Mouse (Mus musculus) ES-Bruce4 (cell line): ENCODE measurements around the gene Mrpl54. TPM values are rescaled to one million over a fixed set of nuclear protein-coding genes. Genes with fewer than 3 reads are reported as not detected.

Experiments
- H3K27ac ChIP-seq: 2 replicates; pipeline ENCODE4 v1.5.1; 2012; ENCODE audit warnings: low read length, inconsistent platforms; ENCODE audit not compliant: insufficient read depth
- H3K27me3 ChIP-seq: 2 replicates; pipeline ENCODE4 v1.6.1; 2012; ENCODE audit warnings: mild to moderate bottlenecking, low read length, inconsistent platforms; ENCODE audit not compliant: control insufficient read depth, poor library complexity, insufficient read depth, severe bottlenecking
- H3K36me3 ChIP-seq: 2 replicates; pipeline ENCODE4 v1.6.1; 2012; ENCODE audit warnings: inconsistent platforms, mild to moderate bottlenecking, low read length, moderate library complexity; ENCODE audit not compliant: control insufficient read depth, poor library complexity, insufficient read depth, severe bottlenecking
- H3K4me1 ChIP-seq: one replicate; pipeline ENCODE4 v1.8.1; 2011; ENCODE audit warnings: low read length; ENCODE audit not compliant: control insufficient read depth, insufficient read depth
- H3K4me3 ChIP-seq: 2 replicates; pipeline ENCODE4 v1.5.1; 2011; ENCODE audit warnings: low read depth, mild to moderate bottlenecking, low read length
- H3K9ac ChIP-seq: 2 replicates; pipeline ENCODE4 v1.6.1; 2012; ENCODE audit warnings: low read depth, mild to moderate bottlenecking, inconsistent platforms; ENCODE audit not compliant: poor library complexity, severe bottlenecking
- H3K9me3 ChIP-seq: replicated peaks from 2 replicates; pipeline ENCODE4 v1.6.1; 2012; ENCODE audit warnings: mild to moderate bottlenecking, low read length, inconsistent platforms; ENCODE audit not compliant: control insufficient read depth, poor library complexity, insufficient read depth, severe bottlenecking
- CTCF ChIP-seq: IDR thresholded peaks from one replicate; pipeline ENCODE4 v1.8.1; 2011; ENCODE audit warnings: low read depth, low read length
- EP300 ChIP-seq: IDR thresholded peaks from 2 replicates; pipeline ENCODE4 v1.6.1; 2011; ENCODE audit warnings: low read depth, low read length; ENCODE audit not compliant: insufficient read depth
- POLR2A ChIP-seq: IDR thresholded peaks from one replicate; pipeline ENCODE4 v1.8.1; 2011; ENCODE audit warnings: low read length; ENCODE audit not compliant: insufficient read depth
- polyA plus RNA-seq: library from polyadenylated mRNA; stranded (reverse); fragments of >200 nt; gene quantifications from 2 replicates; pipeline ENCODE4 v1.2.4, GENCODE M21; 2011; ENCODE audit warnings: low read depth; ENCODE audit not compliant: missing spikeins, insufficient read depth, insufficient read length

Mrpl54 gene
- polyA plus RNA-seq, 1 experiment: 52.2 TPM

GRCm38 (mm10) chr10:81302781-81303218 lies 36.1 kb upstream of the Mrpl54 start:
- Histone ChIP-seq H3K27me3 (no peaks in the 10 kb centered on the region), H3K27ac (no peak overlapping the region), H3K4me3 (no peak overlapping the region), H3K36me3 (no peaks in the 10 kb centered on the region), H3K9me3 (no peaks in the 10 kb centered on the region), H3K4me1 (peaks cover 2% of the 10 kb centered on the region), H3K9ac (no peak overlapping the region)
- no peak for TF ChIP-seq CTCF
- TF ChIP-seq EP300: no peak
- TF ChIP-seq POLR2A: no peak

DNA sequence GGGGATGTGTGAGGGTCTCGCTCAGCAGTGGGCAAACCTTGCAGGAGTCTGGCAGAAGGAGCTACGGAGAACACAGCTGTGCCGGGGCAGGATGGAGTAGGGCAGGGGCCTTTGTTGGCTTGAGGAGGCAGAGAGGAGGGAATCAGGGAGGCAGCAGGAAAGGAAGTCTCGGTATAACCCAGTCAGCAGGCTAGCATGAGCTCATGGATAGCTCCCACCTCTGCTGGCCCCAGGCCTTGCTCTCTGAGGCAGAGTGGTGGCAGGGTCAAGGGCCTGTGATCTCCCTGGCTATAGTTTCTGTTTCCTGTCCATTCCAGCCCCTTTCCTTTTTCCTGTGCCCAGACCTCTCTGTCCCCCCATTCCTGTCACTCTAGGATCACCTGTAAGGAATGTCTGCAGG lies 35.6 kb upstream of the Mrpl54 start:
- no peak overlapping the region for H3K9ac ChIP-seq
- H3K27ac ChIP-seq: no peak overlapping the region
- H3K4me3 ChIP-seq: no peak overlapping the region
- peaks cover 2% of the 10 kb centered on the region for H3K4me1 ChIP-seq
- TF ChIP-seq POLR2A (no peak), EP300 (no peak), CTCF (no peak)
- no peaks in the 10 kb centered on the region for H3K27me3 ChIP-seq
- no peaks in the 10 kb centered on the region for H3K36me3 ChIP-seq
- no peaks in the 10 kb centered on the region for H3K9me3 ChIP-seq

DNA sequence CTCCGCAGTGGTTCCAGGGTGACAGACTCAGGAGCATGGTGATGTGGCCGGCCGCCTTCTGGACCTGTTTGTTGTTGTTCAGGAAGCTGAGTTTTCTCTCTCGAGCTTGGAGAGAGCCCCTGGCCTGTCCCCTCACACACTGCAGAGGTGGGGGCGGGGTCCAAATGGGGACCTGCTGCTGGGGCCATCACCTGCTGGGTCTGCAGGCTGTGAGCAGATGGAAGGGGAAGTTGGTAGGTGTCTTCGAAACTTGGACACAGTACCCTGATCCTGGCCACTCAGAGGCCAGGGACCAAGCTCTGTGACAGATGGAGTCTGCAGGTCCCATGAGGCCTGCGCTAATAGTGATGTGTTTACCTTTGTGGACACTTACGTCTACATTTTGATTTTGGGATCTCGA lies 34.6 kb upstream of the Mrpl54 start:
- Histone ChIP-seq H3K36me3 (no peaks in the 10 kb centered on the region), H3K27me3 (no peaks in the 10 kb centered on the region), H3K4me3 (no peak overlapping the region), H3K27ac (no peak overlapping the region), H3K9ac (no peak overlapping the region), H3K9me3 (no peaks in the 10 kb centered on the region), H3K4me1 (peaks cover 2% of the 10 kb centered on the region)
- TF ChIP-seq EP300 (no peak), POLR2A (no peak), CTCF (no peak)

GRCm38 (mm10) chr10:81300352-81300907 lies 33.7 kb upstream of the Mrpl54 start:
- TF ChIP-seq CTCF (no peak), EP300 (no peak), POLR2A (no peak)
- H3K27ac ChIP-seq: no peak overlapping the region
- no peak overlapping the region for H3K9ac ChIP-seq
- no peaks in the 10 kb centered on the region for H3K36me3 ChIP-seq
- no peaks in the 10 kb centered on the region for H3K27me3 ChIP-seq
- H3K4me3 ChIP-seq: no peak overlapping the region
- H3K4me1 ChIP-seq: peaks cover 2% of the 10 kb centered on the region
- H3K9me3 ChIP-seq: no peaks in the 10 kb centered on the region

GRCm38 (mm10) chr10:81299585-81300351 lies 33.0 kb upstream of the Mrpl54 start:
- no peak overlapping the region for H3K9ac ChIP-seq
- no peaks in the 10 kb centered on the region for H3K36me3 ChIP-seq
- H3K9me3 ChIP-seq: no peaks in the 10 kb centered on the region
- H3K27me3 ChIP-seq: no peaks in the 10 kb centered on the region
- TF ChIP-seq POLR2A (no peak), EP300 (no peak), CTCF (no peak)
- H3K27ac ChIP-seq: no peak overlapping the region
- peaks cover 2% of the 10 kb centered on the region for H3K4me1 ChIP-seq
- no peak overlapping the region for H3K4me3 ChIP-seq
